Mouse (Mus musculus): ENCODE data around the gene Ext2.
A peak's percentile ranks its signal among the peaks of the same experiment; 100 is the strongest.

Ext2 gene

DNA sequence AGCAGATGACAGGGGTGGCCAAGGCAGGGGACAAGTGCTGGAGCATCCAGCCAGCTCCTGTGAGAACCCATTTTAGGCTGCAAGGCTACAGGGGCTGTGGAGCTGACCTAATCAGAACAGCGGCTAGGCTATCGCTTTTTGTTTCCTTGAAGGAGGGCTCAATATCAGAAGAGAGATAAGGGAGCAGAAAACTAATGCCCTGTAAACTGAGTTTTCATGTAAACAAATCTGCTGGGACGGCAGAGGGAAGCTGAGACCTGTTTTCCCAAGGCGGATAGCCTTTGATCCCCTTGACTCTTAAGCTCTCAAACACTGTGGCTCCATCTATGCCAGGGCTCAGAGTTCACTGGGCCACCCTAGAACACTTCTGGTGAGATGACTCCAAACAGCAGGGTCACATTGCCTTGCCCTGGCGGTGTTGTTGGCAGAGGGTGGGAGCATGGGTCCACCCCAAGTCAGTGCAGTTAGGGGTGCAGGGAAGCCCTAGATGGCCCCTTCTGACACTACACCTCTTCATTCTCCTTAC lies 83.3 kb downstream of the Ext2 start:
- DNase-seq (ENCODE audit: low spot score) = peak; percentile 65

- DNase-seq (ENCODE audit: low spot score) = no peak
Measured at GRCm38 (mm10) chr2:93737146-93737545, 85.2 kb downstream of the Ext2 start.

DNA sequence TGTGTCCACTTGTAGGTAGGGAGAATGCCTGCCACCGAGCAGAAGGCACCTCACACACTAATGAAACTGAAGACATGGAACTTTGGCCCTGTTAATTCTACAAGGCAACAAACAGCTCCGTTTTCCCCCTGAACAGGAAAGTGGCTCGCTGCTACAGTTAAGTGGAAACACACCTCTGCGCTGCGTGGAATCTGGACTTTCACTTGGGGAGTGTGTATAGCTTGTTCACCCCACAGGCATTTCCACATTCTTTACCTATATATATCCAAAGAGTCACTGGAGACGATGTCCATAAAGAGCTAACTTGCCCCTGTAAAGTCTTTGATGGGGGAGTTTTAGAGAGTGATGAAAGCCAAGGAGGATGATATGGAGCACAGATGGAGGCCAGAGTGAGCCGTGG lies 89.7 kb downstream of the Ext2 start:
- DNase-seq (ENCODE audit: low spot score) = no peak

DNA sequence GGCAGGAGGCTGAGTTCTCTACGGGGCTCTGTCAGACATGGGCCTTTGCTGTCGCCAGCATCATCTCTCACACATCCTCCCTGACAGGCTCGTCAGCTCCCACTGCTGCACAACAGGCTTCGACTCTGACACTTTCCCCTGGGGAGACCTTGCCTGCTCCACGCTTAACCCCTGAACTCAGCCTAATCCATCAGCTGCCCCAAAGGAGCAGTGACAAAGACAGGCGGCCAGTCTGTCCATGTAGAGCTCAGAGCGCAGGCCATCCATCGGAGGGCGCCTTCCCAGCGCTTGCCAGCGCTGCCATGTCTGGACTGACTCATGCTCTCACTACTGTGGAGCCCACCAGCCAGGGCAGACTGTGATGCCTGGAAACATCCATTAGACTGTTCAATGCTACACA lies 92.8 kb downstream of the Ext2 start:
- no peak for DNase-seq (ENCODE audit: low spot score)

DNA sequence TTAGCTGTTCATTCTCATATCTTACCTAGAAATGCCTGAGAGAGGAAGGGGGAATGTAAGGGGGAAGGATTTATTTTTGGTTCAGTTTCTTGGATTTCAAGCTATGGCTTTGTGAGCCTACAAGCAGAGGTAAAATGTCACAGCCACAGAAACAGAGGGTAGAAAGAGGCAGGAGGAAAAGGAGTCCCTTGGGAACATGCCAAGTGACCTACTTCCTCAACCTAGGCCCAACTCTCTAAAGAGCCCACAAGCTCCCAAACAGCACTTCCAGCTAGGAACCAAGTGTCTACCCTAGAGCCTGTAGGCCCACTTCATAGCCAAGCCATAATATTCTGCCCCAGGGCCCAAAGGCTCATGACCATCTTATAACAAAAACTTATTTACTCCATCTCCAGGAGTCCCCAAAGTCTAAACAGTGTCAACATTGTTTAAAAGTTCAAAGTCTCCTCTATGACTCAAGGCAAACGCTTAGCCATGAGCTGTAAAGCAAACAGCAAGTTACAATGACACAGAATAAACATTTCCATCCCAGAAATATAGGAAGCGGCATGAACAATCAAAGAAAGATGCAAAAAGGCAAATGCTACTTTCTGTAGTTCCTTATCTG lies 99.1 kb downstream of the Ext2 start:
- DNase-seq (ENCODE audit: low spot score) = peak; percentile 30

GRCm38 (mm10) chr2:93720956-93721355 lies 101.4 kb downstream of the Ext2 start:
- no peak for DNase-seq (ENCODE audit: low spot score)

- no peak for DNase-seq (ENCODE audit: low spot score)
Measured at GRCm38 (mm10) chr2:93719792-93720675, 102.3 kb downstream of the Ext2 start.

DNA sequence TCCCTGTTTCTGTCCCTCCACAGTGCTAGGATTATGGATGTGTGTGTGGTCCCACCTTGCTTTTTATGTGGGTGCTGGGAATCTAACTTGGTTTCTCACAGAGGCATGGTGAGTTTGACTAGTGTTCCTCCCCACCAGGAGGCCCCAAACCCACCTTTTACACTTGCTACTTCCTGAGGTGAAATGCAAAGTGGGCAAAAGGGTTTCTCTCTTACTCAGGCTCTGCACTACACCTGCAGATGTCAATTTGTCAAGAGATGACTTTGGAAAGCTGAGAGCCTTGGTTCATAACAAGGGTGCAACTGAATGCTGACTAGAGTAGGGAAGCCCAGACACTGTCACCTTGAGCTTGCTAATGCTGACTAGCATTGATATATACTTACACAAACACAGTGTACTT lies 109.1 kb downstream of the Ext2 start:
- DNase-seq (ENCODE audit: low spot score) = no peak

- no peak for DNase-seq (ENCODE audit: low spot score)
Measured at GRCm38 (mm10) chr2:93711460-93711859, 110.9 kb downstream of the Ext2 start.

DNA sequence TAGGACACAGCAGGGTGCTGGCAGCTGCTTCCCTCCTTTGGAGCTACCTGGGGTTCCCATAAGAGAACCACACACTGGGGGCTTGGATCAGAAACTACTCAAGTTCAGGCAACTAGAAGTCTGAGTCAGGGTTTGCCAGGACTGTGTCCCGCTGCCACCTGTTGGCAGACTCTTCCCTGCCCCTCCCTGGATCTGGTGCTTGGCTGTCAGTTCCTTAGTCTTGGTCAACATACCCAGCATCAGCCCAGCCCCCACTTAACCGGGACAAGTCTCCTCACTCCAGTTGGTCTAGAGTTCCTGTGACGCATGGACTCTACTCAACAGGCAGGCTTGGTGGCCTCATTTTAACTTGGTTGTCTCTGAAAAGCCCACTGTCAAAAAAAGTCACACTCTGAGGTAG lies 112.7 kb downstream of the Ext2 start:
- DNase-seq (ENCODE audit: low spot score) = no peak

- DNase-seq (ENCODE audit: low spot score) = no peak
Measured at GRCm38 (mm10) chr2:93709241-93709640, 113.1 kb downstream of the Ext2 start.

- no peak for DNase-seq (ENCODE audit: low spot score)
Measured at GRCm38 (mm10) chr2:93706825-93707224, 115.5 kb downstream of the Ext2 start.

DNA sequence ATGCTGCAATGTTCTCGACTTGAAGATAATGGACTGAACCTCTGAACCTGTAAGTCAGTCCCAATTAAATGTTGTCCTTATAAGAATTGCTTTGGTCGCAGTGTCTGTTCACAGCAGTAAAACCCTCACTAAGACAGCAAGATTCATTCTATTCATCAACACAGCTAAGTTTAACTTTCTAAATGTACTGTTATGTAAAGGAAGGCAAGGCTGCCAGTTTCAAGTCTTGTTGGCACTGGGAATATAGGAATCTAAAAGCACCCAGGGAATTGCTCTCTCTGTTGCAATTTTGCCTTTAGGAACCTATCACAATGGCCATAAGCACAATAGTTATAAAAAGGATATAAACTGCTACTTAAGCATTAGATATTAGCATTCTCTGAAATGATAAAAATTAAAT lies 116.0 kb downstream of the Ext2 start:
- DNase-seq (ENCODE audit: low spot score) = no peak

GRCm38 (mm10) chr2:93704195-93704594 lies 118.2 kb downstream of the Ext2 start:
- DNase-seq (ENCODE audit: low spot score) = no peak

- DNase-seq (ENCODE audit: low spot score) = no peak
Measured at GRCm38 (mm10) chr2:93702936-93703926, 119.1 kb downstream of the Ext2 start.

DNA sequence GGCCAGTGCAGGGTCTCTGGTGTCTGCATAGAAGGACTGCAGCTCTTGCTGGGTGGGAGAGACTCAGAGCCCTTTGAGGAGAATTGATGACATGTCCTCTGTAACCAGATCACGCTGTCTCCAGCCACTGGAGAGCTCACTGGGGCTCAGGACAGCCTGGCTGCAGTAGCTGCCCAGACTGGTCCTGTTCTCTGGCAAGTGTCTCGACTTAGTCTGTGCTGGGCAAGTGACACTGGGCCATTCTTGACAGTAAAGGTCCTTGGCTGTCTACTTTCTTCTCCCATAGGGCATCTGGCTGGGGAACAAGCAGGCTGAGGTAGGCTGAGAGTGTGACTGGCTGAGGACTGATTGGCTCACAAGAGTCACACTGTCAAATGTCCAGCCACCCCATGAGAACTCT lies 123.0 kb downstream of the Ext2 start:
- DNase-seq (ENCODE audit: low spot score) = no peak

DNA sequence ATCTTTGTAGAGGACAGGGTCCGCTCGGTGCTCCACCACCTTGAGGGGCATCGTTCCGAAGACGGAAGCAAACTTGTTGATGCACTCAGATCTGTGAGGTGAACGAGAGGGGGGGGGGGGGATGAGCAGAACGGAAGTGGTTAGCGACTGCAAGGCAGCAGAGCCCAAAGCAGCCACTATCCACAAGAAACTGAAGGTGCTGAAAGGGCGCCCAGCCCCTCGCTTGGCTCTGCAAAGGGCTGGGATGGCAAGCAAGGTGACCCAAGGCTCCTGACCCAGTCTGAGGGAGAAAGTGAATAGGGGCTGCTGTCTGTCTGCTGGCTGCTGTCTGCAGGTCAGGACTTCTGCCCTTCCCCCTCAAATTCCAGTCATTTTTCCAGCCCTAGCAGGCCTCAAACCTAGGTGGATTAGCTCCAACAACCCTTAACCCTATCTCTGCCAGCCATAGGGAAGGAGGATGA lies 126.2 kb downstream of the Ext2 start:
- peak; percentile 83 for DNase-seq (ENCODE audit: low spot score)

- no peak for DNase-seq (ENCODE audit: low spot score)
Measured at GRCm38 (mm10) chr2:93693101-93693500, 129.3 kb downstream of the Ext2 start.

- no peak for DNase-seq (ENCODE audit: low spot score)
Measured at GRCm38 (mm10) chr2:93690064-93690930, 132.1 kb downstream of the Ext2 start.

DNA sequence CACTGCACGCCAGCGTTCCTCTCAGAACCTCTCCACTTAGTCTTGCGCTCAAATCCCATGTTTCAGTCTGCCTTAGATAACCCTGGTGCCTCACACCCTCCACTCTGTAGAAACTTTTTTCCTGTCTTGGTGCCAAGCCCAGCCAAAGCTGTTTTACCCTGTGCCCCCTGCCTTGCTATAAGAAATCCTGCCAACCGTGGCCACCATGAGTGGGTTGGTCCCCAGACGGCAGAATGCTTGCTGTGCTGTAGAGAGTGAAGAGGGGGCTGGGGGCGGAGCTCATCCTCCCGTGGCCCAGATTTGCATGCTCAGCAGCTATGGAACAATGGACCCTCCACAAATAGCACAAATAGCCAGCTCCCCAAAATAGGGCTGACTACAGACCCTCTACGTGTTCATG lies 138.7 kb downstream of the Ext2 start:
- DNase-seq (ENCODE audit: low spot score) = no peak

- DNase-seq (ENCODE audit: low spot score) = no peak
Measured at GRCm38 (mm10) chr2:93682601-93683202, 139.7 kb downstream of the Ext2 start.
